Mouse (Mus musculus) midbrain, embryonic 16.5 days (tissue): ENCODE measurements at regions not wholly inside any gene's neighbourhood (a gene's known extent, or its start where the extent isn't known, plus 50 kb on each side); places are given as distances from the start of the nearest gene placed in this dataset.
A peak's percentile ranks its signal among the peaks of the same experiment; 100 is the strongest.

Source experiments
- ATAC-seq: fragments of 200-750 bp; cut with Nextera tagmentation; 2 replicates; pipeline ENCODE4 v1.8.0; 2017; ENCODE audit warnings: moderate TSS enrichment
- H3K27ac ChIP-seq: fragments of 300-500 bp; sonication (generic); 2 replicates; pipeline ENCODE4 v1.5.1; 2014; ENCODE audit warnings: mild to moderate bottlenecking, low read length, mixed read lengths
- H3K27me3 ChIP-seq: fragments of 300-500 bp; sonication (generic); 2 replicates; pipeline ENCODE4 v1.6.1; 2014; ENCODE audit warnings: low read depth, low read length, mixed read lengths; ENCODE audit not compliant: control insufficient read depth, insufficient read depth
- H3K36me3 ChIP-seq: fragments of 300-500 bp; sonication (generic); 2 replicates; pipeline ENCODE4 v1.6.1; 2014; ENCODE audit warnings: mild to moderate bottlenecking, low read length, moderate library complexity, mixed read lengths; ENCODE audit not compliant: control insufficient read depth, insufficient read depth
- H3K4me1 ChIP-seq: fragments of 300-500 bp; sonication (generic); 2 replicates; pipeline ENCODE4 v1.6.1; 2014; ENCODE audit warnings: mild to moderate bottlenecking, low read length, mixed read lengths; ENCODE audit not compliant: control insufficient read depth, insufficient read depth
- H3K4me2 ChIP-seq: fragments of 300-500 bp; sonication (generic); 2 replicates; pipeline ENCODE4 v1.6.1; 2014; ENCODE audit warnings: mild to moderate bottlenecking, low read length, mixed read lengths
- H3K4me3 ChIP-seq: fragments of 300-500 bp; sonication (generic); 2 replicates; pipeline ENCODE4 v1.5.1; 2014; ENCODE audit warnings: low read depth, mild to moderate bottlenecking, low read length, moderate library complexity, mixed read lengths
- H3K9ac ChIP-seq: fragments of 300-500 bp; sonication (generic); 2 replicates; pipeline ENCODE4 v1.6.1; 2014; ENCODE audit warnings: low read depth, low read length, mixed read lengths
- H3K9me3 ChIP-seq: fragments of 300-500 bp; sonication (generic); replicated peaks from 2 replicates; pipeline ENCODE4 v1.6.1; 2014; ENCODE audit warnings: mild to moderate bottlenecking, low read length, mixed read lengths; ENCODE audit not compliant: control insufficient read depth, poor library complexity, severe bottlenecking
- WGBS: fragments of 180-500 bp; shearing (Covaris S2); extraction: QIAGEN DNeasy Blood & Tissue Kit; methylation state at CpG from one replicate; pipeline ENCODE4 v1.1.7; 2014; 5-methylcytosine and 5-hydroxymethylcytosine counted together

DNA sequence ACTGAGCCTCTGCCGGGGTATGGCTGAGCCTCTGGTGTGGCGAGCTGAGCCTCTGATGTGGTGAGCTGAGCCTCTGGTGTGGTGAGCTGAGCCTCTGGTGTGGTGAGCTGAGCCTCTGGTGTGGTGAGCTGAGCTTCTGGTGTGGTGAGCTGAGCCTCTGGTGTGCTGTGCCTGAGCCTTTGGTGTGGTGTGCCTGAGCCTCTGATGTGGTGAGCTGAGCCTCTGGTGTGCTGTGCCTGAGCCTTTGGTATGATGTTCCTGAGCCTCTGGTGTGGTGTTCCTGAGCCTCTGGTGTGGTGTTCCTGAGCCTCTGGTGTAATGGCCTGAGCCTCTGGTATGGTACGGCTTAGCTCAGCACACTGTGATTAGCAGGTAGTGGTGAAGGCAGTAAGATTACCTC, 346.2 kb upstream of the Cdh4 start:
- ATAC-seq, result no peak
- H3K27ac ChIP-seq, result no peak overlapping the region
- H3K9ac ChIP-seq, result no peak overlapping the region
- no peaks in the 10 kb centered on the region for H3K9me3 ChIP-seq
- no peaks in the 10 kb centered on the region for H3K27me3 ChIP-seq
- no peak overlapping the region for H3K4me3 ChIP-seq
- no peaks in the 10 kb centered on the region for H3K36me3 ChIP-seq
- 97% methylated on average over 3 of the region's 3 CpGs for WGBS
- peaks cover 6% of the 10 kb centered on the region for H3K4me1 ChIP-seq
- H3K4me2 ChIP-seq, result no peak overlapping the region

GRCm38 (mm10) chr2:179096861-179097260, 345.4 kb upstream of the Cdh4 start:
- Histone ChIP-seq H3K4me1 (peaks cover 6% of the 10 kb centered on the region), H3K9me3 (no peaks in the 10 kb centered on the region), H3K9ac (no peak overlapping the region), H3K4me3 (no peak overlapping the region), H3K4me2 (no peak overlapping the region), H3K27me3 (no peaks in the 10 kb centered on the region), H3K27ac (no peak overlapping the region), H3K36me3 (no peaks in the 10 kb centered on the region)
- ATAC-seq, result no peak
- WGBS, result 27% methylated on average over 4 of the region's 4 CpGs

GRCm38 (mm10) chr2:179099783-179100182, 342.4 kb upstream of the Cdh4 start:
- no peak for ATAC-seq
- WGBS, result 87% methylated on average over 1 of the region's 1 CpGs

GRCm38 (mm10) chr2:179103114-179103513, 339.1 kb upstream of the Cdh4 start:
- no peak overlapping the region for H3K27ac ChIP-seq
- H3K4me3 ChIP-seq, result no peak overlapping the region
- no peaks in the 10 kb centered on the region for H3K36me3 ChIP-seq
- no peaks in the 10 kb centered on the region for H3K9me3 ChIP-seq
- H3K4me1 ChIP-seq, result no peaks in the 10 kb centered on the region
- WGBS, result 83% methylated on average over 1 of the region's 1 CpGs
- H3K9ac ChIP-seq, result no peak overlapping the region
- H3K27me3 ChIP-seq, result no peaks in the 10 kb centered on the region
- no peak for ATAC-seq
- no peak overlapping the region for H3K4me2 ChIP-seq

More at GRCm38 (mm10) chr2:179099783-179100182, 342.4 kb upstream of the Cdh4 start:
- no peak overlapping the region for H3K9ac ChIP-seq
- no peaks in the 10 kb centered on the region for H3K9me3 ChIP-seq
- no peak overlapping the region for H3K4me3 ChIP-seq
- H3K4me2 ChIP-seq, result no peak overlapping the region
- no peaks in the 10 kb centered on the region for H3K4me1 ChIP-seq
- no peak overlapping the region for H3K27ac ChIP-seq
- H3K36me3 ChIP-seq, result no peaks in the 10 kb centered on the region
- no peaks in the 10 kb centered on the region for H3K27me3 ChIP-seq

GRCm38 (mm10) chr2:179112951-179113350, 329.3 kb upstream of the Cdh4 start:
- WGBS, result 27% methylated on average over 5 of the region's 5 CpGs
- peak; percentile 67; the same call in 1 of the 2 replicates for ATAC-seq

GRCm38 (mm10) chr2:179128018-179128417, 314.2 kb upstream of the Cdh4 start:
- Histone ChIP-seq H3K4me3 (no peak overlapping the region), H3K9me3 (no peaks in the 10 kb centered on the region), H3K27ac (no peak overlapping the region), H3K36me3 (no peaks in the 10 kb centered on the region), H3K9ac (no peak overlapping the region), H3K4me2 (no peak overlapping the region), H3K4me1 (no peaks in the 10 kb centered on the region), H3K27me3 (no peaks in the 10 kb centered on the region)
- 87% methylated on average over 3 of the region's 3 CpGs for whole genome bisulfite sequencing
- ATAC-seq, result no peak

More at GRCm38 (mm10) chr2:179112951-179113350, 329.3 kb upstream of the Cdh4 start:
- Histone ChIP-seq H3K9ac (no peak overlapping the region), H3K9me3 (no peaks in the 10 kb centered on the region), H3K27me3 (no peaks in the 10 kb centered on the region), H3K36me3 (no peaks in the 10 kb centered on the region), H3K4me3 (no peak overlapping the region), H3K4me2 (no peak overlapping the region), H3K27ac (no peak overlapping the region), H3K4me1 (peaks cover 13% of the 10 kb centered on the region)

DNA sequence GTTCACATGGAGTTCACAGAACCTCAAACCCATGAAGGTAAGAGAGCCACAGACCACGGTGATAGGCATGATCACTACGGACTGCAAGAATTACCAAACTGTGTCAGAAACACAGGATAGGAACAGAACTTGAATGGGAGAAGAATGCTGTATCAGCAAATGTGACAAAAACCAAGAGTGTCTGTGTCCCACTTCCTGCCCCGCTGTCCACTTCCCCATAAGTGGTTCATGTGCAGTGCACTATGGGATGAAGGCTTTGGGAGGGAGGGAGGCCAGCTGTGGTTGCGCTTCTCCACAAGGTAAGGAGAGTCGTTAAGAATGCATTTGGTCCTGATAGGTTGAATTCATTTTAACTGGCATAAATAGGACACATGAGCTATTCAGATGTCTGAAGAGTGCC, 313.8 kb upstream of the Cdh4 start:
- Histone ChIP-seq H3K4me1 (no peaks in the 10 kb centered on the region), H3K9me3 (no peaks in the 10 kb centered on the region), H3K4me3 (no peak overlapping the region), H3K9ac (no peak overlapping the region), H3K4me2 (no peak overlapping the region), H3K36me3 (no peaks in the 10 kb centered on the region), H3K27me3 (no peaks in the 10 kb centered on the region), H3K27ac (no peak overlapping the region)
- no peak for ATAC-seq
- WGBS, result 90% methylated on average over 5 of the region's 5 CpGs

DNA sequence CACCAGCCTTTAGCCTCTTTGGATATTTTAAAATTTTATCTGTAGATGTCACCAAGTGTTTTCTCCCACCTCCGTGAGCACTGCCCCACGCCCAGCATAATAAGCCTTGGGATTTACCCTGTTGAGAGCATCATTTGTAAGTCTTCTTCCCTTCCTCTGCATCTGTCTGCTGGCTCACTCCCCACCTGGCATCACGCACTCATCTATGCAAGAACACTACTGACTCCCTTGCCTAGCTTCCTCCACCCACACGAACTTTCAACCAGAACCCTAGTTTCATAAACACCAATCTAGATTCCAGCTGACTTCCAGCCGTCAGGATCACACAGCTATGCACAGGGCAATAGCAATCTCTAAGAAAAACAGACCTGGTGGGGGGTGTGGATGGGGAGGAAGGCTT, 311.2 kb upstream of the Cdh4 start:
- 79% methylated on average over 5 of the region's 5 CpGs for WGBS
- Histone ChIP-seq H3K4me3 (no peak overlapping the region), H3K27me3 (no peaks in the 10 kb centered on the region), H3K9me3 (no peaks in the 10 kb centered on the region), H3K36me3 (no peaks in the 10 kb centered on the region), H3K9ac (no peak overlapping the region), H3K4me2 (no peak overlapping the region), H3K4me1 (no peaks in the 10 kb centered on the region), H3K27ac (no peak overlapping the region)
- no peak for ATAC-seq

- no peak overlapping the region for H3K4me2 ChIP-seq
- H3K9ac ChIP-seq, result no peak overlapping the region
- no peaks in the 10 kb centered on the region for H3K27me3 ChIP-seq
- H3K4me1 ChIP-seq, result no peaks in the 10 kb centered on the region
- ATAC-seq, result peak; percentile 72
- H3K36me3 ChIP-seq, result no peaks in the 10 kb centered on the region
- no peaks in the 10 kb centered on the region for H3K9me3 ChIP-seq
- H3K4me3 ChIP-seq, result no peak overlapping the region
- WGBS, result 55% methylated on average over 8 of the region's 8 CpGs
- H3K27ac ChIP-seq, result no peak overlapping the region
Observed at GRCm38 (mm10) chr2:179142313-179142712, 299.9 kb upstream of the Cdh4 start.

DNA sequence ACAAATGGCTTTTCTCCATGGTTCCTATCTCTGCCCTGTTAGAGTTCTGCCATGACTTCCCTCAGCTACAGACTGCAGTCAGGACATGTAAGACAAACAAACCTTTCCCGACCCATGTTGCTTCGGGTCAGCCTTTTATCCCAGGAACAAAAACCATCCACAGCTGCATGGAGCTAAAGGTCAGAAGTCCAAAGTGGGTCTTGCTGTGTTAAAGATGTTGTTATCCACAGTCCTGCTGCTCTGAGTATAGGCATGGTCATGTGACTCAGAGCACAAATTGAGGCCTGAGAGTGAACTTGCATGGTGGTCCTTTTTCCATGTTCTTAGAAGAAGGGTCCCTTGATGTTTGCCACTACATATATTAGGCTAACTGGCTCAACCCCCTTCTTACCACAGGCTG, 296.5 kb upstream of the Cdh4 start:
- H3K4me1 ChIP-seq, result no peaks in the 10 kb centered on the region
- no peak overlapping the region for H3K4me3 ChIP-seq
- no peaks in the 10 kb centered on the region for H3K9me3 ChIP-seq
- no peak for ATAC-seq
- H3K27ac ChIP-seq, result no peak overlapping the region
- H3K27me3 ChIP-seq, result no peaks in the 10 kb centered on the region
- H3K4me2 ChIP-seq, result no peak overlapping the region
- no peaks in the 10 kb centered on the region for H3K36me3 ChIP-seq
- 42% methylated on average over 2 of the region's 2 CpGs for WGBS
- no peak overlapping the region for H3K9ac ChIP-seq
